Mouse (Mus musculus): ENCODE results near the gene 6030408B16Rik. TPM values are rescaled to one million over a fixed set of nuclear protein-coding genes. Genes with fewer than 3 reads are reported as not detected.

Gene 6030408B16Rik
- polyA plus RNA-seq, 1 experiment from 2014 or later, result 2.2 TPM

GRCm38 (mm10) chr15:101253563-101253885, 39.5 kb upstream of the 6030408B16Rik start:
- peak overlapping the region; percentile 80 for H3K9ac ChIP-seq (ENCODE audit: low read depth, low read length)
- H3K27me3 ChIP-seq (ENCODE audit: control insufficient read depth, insufficient read depth, low read length), result no peaks in the 10 kb centered on the region
- H3K4me2 ChIP-seq, result peak overlapping the region; percentile 73
- H3K27ac ChIP-seq (ENCODE audit: low read depth, low read length), result peak overlapping the region; percentile 65
- no peaks in the 10 kb centered on the region for H3K36me3 ChIP-seq (ENCODE audit: control insufficient read depth, insufficient read depth, low read length)
- H3K4me1 ChIP-seq (ENCODE audit: control insufficient read depth, insufficient read depth, low read length), result peaks cover 16% of the 10 kb centered on the region
- 22% methylated on average over 3 of the region's 3 CpGs for WGBS (ENCODE audit: insufficient replicate concordance)
- H3K9me3 ChIP-seq (replicated peaks; ENCODE audit: control insufficient read depth, low read length), result no peaks in the 10 kb centered on the region
- no peak for ATAC-seq (replicated peaks; ENCODE audit: insufficient number of reproducible peaks, low FRiP score, low TSS enrichment)
- peak overlapping the region; percentile 60 for H3K4me3 ChIP-seq (ENCODE audit: low read depth, low read length)

GRCm38 (mm10) chr15:101253886-101254795, 38.9 kb upstream of the 6030408B16Rik start, which contains the start of gene Nr4a1:
Gene Nr4a1, plus strand, starts transcription at chr15:101254269.
- H3K4me3 ChIP-seq (ENCODE audit: low read depth, low read length), result peak within 1 kb of the TSS; percentile 60
- H3K9me3 ChIP-seq (replicated peaks; ENCODE audit: control insufficient read depth, low read length), result no peaks in the 10 kb centered on the region
- H3K27ac ChIP-seq (ENCODE audit: low read depth, low read length), result peak within 1 kb of the TSS; percentile 65
- peak within 1 kb of the TSS; percentile 73 for H3K4me2 ChIP-seq
- H3K4me1 ChIP-seq (ENCODE audit: control insufficient read depth, insufficient read depth, low read length), result peaks cover 15% of the 10 kb centered on the region
- no peaks in the 10 kb centered on the region for H3K36me3 ChIP-seq (ENCODE audit: control insufficient read depth, insufficient read depth, low read length)
- H3K27me3 ChIP-seq (ENCODE audit: control insufficient read depth, insufficient read depth, low read length), result no peaks in the 10 kb centered on the region
- H3K9ac ChIP-seq (ENCODE audit: low read depth, low read length), result peak within 1 kb of the TSS; percentile 80
- peak; percentile 61 for ATAC-seq (replicated peaks; ENCODE audit: insufficient number of reproducible peaks, low FRiP score, low TSS enrichment)
- WGBS (ENCODE audit: insufficient replicate concordance), result 2% methylated on average over 73 of the region's 82 CpGs

GRCm38 (mm10) chr15:101255842-101256462, 37.1 kb upstream of the 6030408B16Rik start:
- H3K4me2 ChIP-seq, result no peak overlapping the region

GRCm38 (mm10) chr15:101256463-101257206, 36.4 kb upstream of the 6030408B16Rik start:
- Histone ChIP-seq H3K27me3 (ENCODE audit: control insufficient read depth, insufficient read depth, low read length) (no peaks in the 10 kb centered on the region), H3K36me3 (ENCODE audit: control insufficient read depth, insufficient read depth, low read length) (no peaks in the 10 kb centered on the region), H3K9me3 (replicated peaks; ENCODE audit: control insufficient read depth, low read length) (no peaks in the 10 kb centered on the region), H3K9ac (ENCODE audit: low read depth, low read length) (no peak overlapping the region), H3K4me2 (no peak overlapping the region), H3K4me1 (ENCODE audit: control insufficient read depth, insufficient read depth, low read length) (peaks cover 34% of the 10 kb centered on the region), H3K4me3 (ENCODE audit: low read depth, low read length) (no peak overlapping the region), H3K27ac (ENCODE audit: low read depth, low read length) (no peak overlapping the region)
- 63% methylated on average over 14 of the region's 14 CpGs for WGBS (ENCODE audit: insufficient replicate concordance)
- ATAC-seq (replicated peaks; ENCODE audit: insufficient number of reproducible peaks, low FRiP score, low TSS enrichment), result no peak

More at GRCm38 (mm10) chr15:101255842-101256462, 37.1 kb upstream of the 6030408B16Rik start:
- Histone ChIP-seq H3K9me3 (replicated peaks; ENCODE audit: control insufficient read depth, low read length) (no peaks in the 10 kb centered on the region), H3K27ac (ENCODE audit: low read depth, low read length) (no peak overlapping the region), H3K36me3 (ENCODE audit: control insufficient read depth, insufficient read depth, low read length) (no peaks in the 10 kb centered on the region), H3K4me1 (ENCODE audit: control insufficient read depth, insufficient read depth, low read length) (peaks cover 28% of the 10 kb centered on the region), H3K9ac (ENCODE audit: low read depth, low read length) (no peak overlapping the region), H3K4me3 (ENCODE audit: low read depth, low read length) (no peak overlapping the region), H3K27me3 (ENCODE audit: control insufficient read depth, insufficient read depth, low read length) (no peaks in the 10 kb centered on the region)
- WGBS (ENCODE audit: insufficient replicate concordance), result 75% methylated on average over 7 of the region's 7 CpGs
- ATAC-seq (replicated peaks; ENCODE audit: insufficient number of reproducible peaks, low FRiP score, low TSS enrichment), result no peak

GRCm38 (mm10) chr15:101258420-101258819, 34.6 kb upstream of the 6030408B16Rik start:
- Histone ChIP-seq H3K9me3 (replicated peaks; ENCODE audit: control insufficient read depth, low read length) (no peaks in the 10 kb centered on the region), H3K9ac (ENCODE audit: low read depth, low read length) (no peak overlapping the region), H3K4me2 (no peak overlapping the region), H3K36me3 (ENCODE audit: control insufficient read depth, insufficient read depth, low read length) (no peaks in the 10 kb centered on the region), H3K4me1 (ENCODE audit: control insufficient read depth, insufficient read depth, low read length) (peaks cover 43% of the 10 kb centered on the region), H3K27ac (ENCODE audit: low read depth, low read length) (no peak overlapping the region), H3K4me3 (ENCODE audit: low read depth, low read length) (no peak overlapping the region), H3K27me3 (ENCODE audit: control insufficient read depth, insufficient read depth, low read length) (no peaks in the 10 kb centered on the region)
- 80% methylated on average over 11 of the region's 11 CpGs for WGBS (ENCODE audit: insufficient replicate concordance)
- no peak for ATAC-seq (replicated peaks; ENCODE audit: insufficient number of reproducible peaks, low FRiP score, low TSS enrichment)

- 77% methylated on average over 3 of the region's 3 CpGs for WGBS (ENCODE audit: insufficient replicate concordance)
- H3K36me3 ChIP-seq (ENCODE audit: control insufficient read depth, insufficient read depth, low read length), result no peaks in the 10 kb centered on the region
- no peak overlapping the region for H3K4me2 ChIP-seq
- no peaks in the 10 kb centered on the region for H3K27me3 ChIP-seq (ENCODE audit: control insufficient read depth, insufficient read depth, low read length)
- H3K9ac ChIP-seq (ENCODE audit: low read depth, low read length), result no peak overlapping the region
- ATAC-seq (replicated peaks; ENCODE audit: insufficient number of reproducible peaks, low FRiP score, low TSS enrichment), result no peak
- peak overlapping the region; percentile 95 for H3K27ac ChIP-seq (ENCODE audit: low read depth, low read length)
- no peak overlapping the region for H3K4me3 ChIP-seq (ENCODE audit: low read depth, low read length)
- H3K9me3 ChIP-seq (replicated peaks; ENCODE audit: control insufficient read depth, low read length), result no peaks in the 10 kb centered on the region
- H3K4me1 ChIP-seq (ENCODE audit: control insufficient read depth, insufficient read depth, low read length), result peaks cover 34% of the 10 kb centered on the region
These were observed 33.1 kb upstream of the 6030408B16Rik start for GRCm38 (mm10) chr15:101259922-101260321.

- Histone ChIP-seq H3K4me3 (ENCODE audit: low read depth, low read length) (no peak overlapping the region), H3K4me2 (no peak overlapping the region), H3K27ac (ENCODE audit: low read depth, low read length) (peak overlapping the region; percentile 95), H3K9me3 (replicated peaks; ENCODE audit: control insufficient read depth, low read length) (no peaks in the 10 kb centered on the region), H3K9ac (ENCODE audit: low read depth, low read length) (no peak overlapping the region), H3K4me1 (ENCODE audit: control insufficient read depth, insufficient read depth, low read length) (peaks cover 32% of the 10 kb centered on the region), H3K27me3 (ENCODE audit: control insufficient read depth, insufficient read depth, low read length) (no peaks in the 10 kb centered on the region), H3K36me3 (ENCODE audit: control insufficient read depth, insufficient read depth, low read length) (no peaks in the 10 kb centered on the region)
- 29% methylated on average over 10 of the region's 10 CpGs for WGBS (ENCODE audit: insufficient replicate concordance)
- ATAC-seq (replicated peaks; ENCODE audit: insufficient number of reproducible peaks, low FRiP score, low TSS enrichment), result no peak
These were observed 32.6 kb upstream of the 6030408B16Rik start for GRCm38 (mm10) chr15:101260387-101260786.

- no peaks in the 10 kb centered on the region for H3K36me3 ChIP-seq (ENCODE audit: control insufficient read depth, insufficient read depth, low read length)
- ATAC-seq (replicated peaks; ENCODE audit: insufficient number of reproducible peaks, low FRiP score, low TSS enrichment), result 0 out of 2 replicates have a peak, but pooled peaks have one; percentile 16
These were observed 32.0 kb upstream of the 6030408B16Rik start for GRCm38 (mm10) chr15:101260874-101261622.

More at GRCm38 (mm10) chr15:101260874-101261622, 32.0 kb upstream of the 6030408B16Rik start:
- Histone ChIP-seq H3K4me1 (ENCODE audit: control insufficient read depth, insufficient read depth, low read length) (peaks cover 36% of the 10 kb centered on the region), H3K4me3 (ENCODE audit: low read depth, low read length) (peak overlapping the region; percentile 19), H3K27me3 (ENCODE audit: control insufficient read depth, insufficient read depth, low read length) (no peaks in the 10 kb centered on the region), H3K9me3 (replicated peaks; ENCODE audit: control insufficient read depth, low read length) (no peaks in the 10 kb centered on the region), H3K4me2 (peak overlapping the region; percentile 45), H3K27ac (ENCODE audit: low read depth, low read length) (peak overlapping the region; percentile 95), H3K9ac (ENCODE audit: low read depth, low read length) (peak overlapping the region; percentile 56; the same call in 1 of the 2 replicates)
- WGBS (ENCODE audit: insufficient replicate concordance), result 28% methylated on average over 13 of the region's 13 CpGs

Measured in heart, embryonic 11.5 days (tissue).